Mouse (Mus musculus) spleen, postnatal 4 days (tissue): ENCODE results near the gene Ndufb2.
A peak's percentile ranks its signal among the peaks of the same experiment; 100 is the strongest.

Experiments used
- DNase-seq, 2 experiments: peaks; one replicate each; pipeline ENCODE4 v3.0.0; 2022; ENCODE audit warnings: low spot score in 2 of 2

Ndufb2 gene

GRCm38 (mm10) chr6:39579552-39579951 is 12.8 kb upstream of the Ndufb2 start:
- DNase-seq, result no peak

- no peak for DNase-seq
These were observed 11.8 kb upstream of the Ndufb2 start for GRCm38 (mm10) chr6:39580558-39580957.

GRCm38 (mm10) chr6:39581087-39581784 is 11.1 kb upstream of the Ndufb2 start:
- peak in 1 of 2 experiments; percentile 26 for DNase-seq

- DNase-seq, result no peak
These were observed 6.9 kb upstream of the Ndufb2 start, which contains the start of gene Gm42420 for GRCm38 (mm10) chr6:39585517-39585916. TSS of gene Gm42420 (plus strand) at chr6:39585753.

- no peak for DNase-seq
These were observed 893 bp upstream of the Ndufb2 start for GRCm38 (mm10) chr6:39591481-39591880.

GRCm38 (mm10) chr6:39600851-39601250 is 8.5 kb downstream of the Ndufb2 start:
- DNase-seq, result no peak

GRCm38 (mm10) chr6:39601828-39602227 is 9.5 kb downstream of the Ndufb2 start:
- no peak for DNase-seq

GRCm38 (mm10) chr6:39604565-39604964 is 12.2 kb downstream of the Ndufb2 start:
- no peak for DNase-seq

- no peak for DNase-seq
These were observed 13.7 kb downstream of the Ndufb2 start for GRCm38 (mm10) chr6:39606056-39606455.

- no peak for DNase-seq
These were observed 14.5 kb downstream of the Ndufb2 start for GRCm38 (mm10) chr6:39606862-39607261.

GRCm38 (mm10) chr6:39607365-39607764 is 15.0 kb downstream of the Ndufb2 start:
- DNase-seq, result no peak

GRCm38 (mm10) chr6:39610207-39610606 is 17.8 kb downstream of the Ndufb2 start:
- no peak for DNase-seq

GRCm38 (mm10) chr6:39611296-39611695 is 18.9 kb downstream of the Ndufb2 start:
- DNase-seq, result no peak
